ENCODE assay signal across 8 mouse cellular contexts in genomic region chr3:127894981-127895779, GRCm38 (mm10). TPM values are rescaled to one million over a fixed set of nuclear protein-coding genes. Genes with fewer than 3 reads are reported as not detected.
DNase-seq lines count a peak whose midpoint lies in the region; ATAC-seq and TF ChIP-seq lines count a peak whose summit lies in the region.

No protein-coding gene starts in this region.

- H3K4me1 ChIP-seq in lung, embryonic 14.5 days (ENCODE audit: insufficient read depth), result no peaks in the 10 kb centered on the region
- H3K4me1 ChIP-seq in embryonic fibroblast, embryonic 13.5 days (ENCODE audit: control insufficient read depth, insufficient read depth, low read length), result no peaks in the 10 kb centered on the region
- no peaks in the 10 kb centered on the region for H3K4me1 ChIP-seq in limb, embryonic 15.5 days
- H3K4me1 ChIP-seq in neural tube, embryonic 15.5 days, result no peaks in the 10 kb centered on the region

- TF ChIP-seq CTCF in lung, embryonic 14.5 days (IDR thresholded peaks at IDR 0.05; ENCODE audit: low read depth), result no peak
- TF ChIP-seq CTCF in embryonic fibroblast, embryonic 13.5 days (IDR thresholded peaks at IDR 0.05; ENCODE audit: borderline replicate concordance, insufficient read depth, low read length), result no peak

- H3K9me3 ChIP-seq in lung, embryonic 14.5 days (ENCODE audit: low read depth, low read length), result no peaks in the 10 kb centered on the region
- no peaks in the 10 kb centered on the region for H3K9me3 ChIP-seq in limb, embryonic 15.5 days
- no peaks in the 10 kb centered on the region for H3K9me3 ChIP-seq in neural tube, embryonic 15.5 days (replicated peaks)

- WGBS in lung, embryonic 14.5 days, result 40% methylated on average over 7 of the region's 7 CpGs
- WGBS in limb, embryonic 15.5 days, result 39% methylated on average over 7 of the region's 7 CpGs
- 32% methylated on average over 7 of the region's 7 CpGs for WGBS in neural tube, embryonic 15.5 days

- peak overlapping the region; percentile 64 for H3K9ac ChIP-seq in lung, embryonic 14.5 days
- H3K9ac ChIP-seq in limb, embryonic 15.5 days, result peak overlapping the region; percentile 44; the same call in 1 of the 2 replicates
- H3K9ac ChIP-seq in neural tube, embryonic 15.5 days (replicated peaks), result peak overlapping the region; percentile 70

- no peak overlapping the region for H3K27ac ChIP-seq in lung, embryonic 14.5 days (ENCODE audit: low read depth)
- no peak overlapping the region for H3K27ac ChIP-seq in embryonic fibroblast, embryonic 13.5 days (ENCODE audit: insufficient read depth, low read length)
- no peak overlapping the region for H3K27ac ChIP-seq in limb, embryonic 15.5 days
- H3K27ac ChIP-seq in neural tube, embryonic 15.5 days (replicated peaks), result no peak overlapping the region

- H3K4me2 ChIP-seq in lung, embryonic 14.5 days, result peak overlapping the region; percentile 80
- H3K4me2 ChIP-seq in limb, embryonic 15.5 days, result peak overlapping the region; percentile 90
- peak overlapping the region; percentile 85 for H3K4me2 ChIP-seq in neural tube, embryonic 15.5 days

- no peak for TF ChIP-seq POLR2A in embryonic fibroblast, embryonic 13.5 days (IDR thresholded peaks at IDR 0.05; ENCODE audit: low read depth, low read length)

- no peak for DNase-seq in lung, embryonic 14.5 days
- DNase-seq in lung, postnatal 14 days, result no peak
- DNase-seq in cerebellum, adult 9-11 months, result no peak
- DNase-seq in spleen, adult 12 weeks (ENCODE audit: low spot score), result no peak
- DNase-seq in kidney, adult 8-10 months, result no peak

- ATAC-seq in lung, embryonic 14.5 days (ENCODE audit: insufficient read depth), result no peak
- no peak for ATAC-seq in limb, embryonic 15.5 days (ENCODE audit: insufficient number of reproducible peaks, low FRiP score, low TSS enrichment, low read depth)
- no peak for ATAC-seq in neural tube, embryonic 15.5 days (ENCODE audit: low FRiP score)

- peaks cover 9% of the 10 kb centered on the region; the same call in 1 of the 2 replicates for H3K27me3 ChIP-seq in lung, embryonic 14.5 days (ENCODE audit: insufficient read depth, low read length)
- peaks cover 6% of the 10 kb centered on the region; the same call in 1 of the 2 replicates for H3K27me3 ChIP-seq in limb, embryonic 15.5 days
- H3K27me3 ChIP-seq in neural tube, embryonic 15.5 days (replicated peaks), result no peaks in the 10 kb centered on the region

- peak overlapping the region; percentile 64 for H3K4me3 ChIP-seq in lung, embryonic 14.5 days (ENCODE audit: low read depth, low read length)
- H3K4me3 ChIP-seq in embryonic fibroblast, embryonic 13.5 days (ENCODE audit: insufficient read depth, low read length), result peak overlapping the region; percentile 65
- H3K4me3 ChIP-seq in limb, embryonic 15.5 days, result peak overlapping the region; percentile 75
- peak overlapping the region; percentile 92 for H3K4me3 ChIP-seq in neural tube, embryonic 15.5 days (replicated peaks)

- no peaks in the 10 kb centered on the region for H3K36me3 ChIP-seq in lung, embryonic 14.5 days (ENCODE audit: insufficient read depth)
- H3K36me3 ChIP-seq in limb, embryonic 15.5 days, result no peaks in the 10 kb centered on the region
- no peaks in the 10 kb centered on the region for H3K36me3 ChIP-seq in neural tube, embryonic 15.5 days

RNA-seq across cellular contexts. Expression of gene Fam241a, which starts 0.9 kb away (rescaled TPM):
- polyA plus RNA-seq in lung, embryonic 14.5 days (2014; fragmentation: Nextera tagmentation; extraction: Ambion mirVana), result 6.6 and 6.9 TPM in 2 replicates
- 1.8 and 2.5 TPM in 2 replicates for polyA plus RNA-seq in embryonic fibroblast, embryonic 13.5 days (2011; ENCODE audit: insufficient read length, low read depth, missing spikeins)
- 8.6 and 10.7 TPM in 2 replicates for polyA plus RNA-seq in limb, embryonic 15.5 days (2015; fragmentation: Nextera tagmentation; extraction: Ambion mirVana)
- polyA plus RNA-seq in neural tube, embryonic 15.5 days (2015; fragmentation: Nextera tagmentation; extraction: Ambion mirVana), result 7.7 and 8.7 TPM in 2 replicates

RNA-seq across cellular contexts. Expression of gene Ap1ar, which starts 57.9 kb away (rescaled TPM):
- 56.5 and 69.5 TPM in 2 replicates for polyA plus RNA-seq in lung, embryonic 14.5 days (2014; fragmentation: Nextera tagmentation; extraction: Ambion mirVana)
- 33.7 and 40.7 TPM in 2 replicates for polyA plus RNA-seq in embryonic fibroblast, embryonic 13.5 days (2011; ENCODE audit: insufficient read length, low read depth, missing spikeins)
- 41.6 and 50.8 TPM in 2 replicates for polyA plus RNA-seq in limb, embryonic 15.5 days (2015; fragmentation: Nextera tagmentation; extraction: Ambion mirVana)
- polyA plus RNA-seq in neural tube, embryonic 15.5 days (2015; fragmentation: Nextera tagmentation; extraction: Ambion mirVana), result 94.2 and 105 TPM in 2 replicates
